Mouse (Mus musculus) kidney, embryonic 15.5 days (tissue): ENCODE data around the gene Dao. TPM values are rescaled to one million over a fixed set of nuclear protein-coding genes. Genes with fewer than 3 reads are reported as not detected.

ENCODE experiments used
- ATAC-seq: fragments of 200-750 bp; cut with Nextera tagmentation; replicated peaks from 2 replicates; pipeline ENCODE4 v1.8.0; 2017; ENCODE audit warnings: moderate TSS enrichment; ENCODE audit not compliant: low FRiP score
- H3K27ac ChIP-seq: fragments of 300-500 bp; sonication (generic); 2 replicates; pipeline ENCODE4 v1.5.1; 2015; ENCODE audit warnings: mild to moderate bottlenecking, inconsistent platforms
- H3K27me3 ChIP-seq: fragments of 300-500 bp; sonication (generic); 2 replicates; pipeline ENCODE4 v1.6.1; 2015; ENCODE audit warnings: inconsistent platforms
- H3K36me3 ChIP-seq: fragments of 300-500 bp; sonication (generic); 2 replicates; pipeline ENCODE4 v1.6.1; 2015; ENCODE audit warnings: inconsistent platforms
- H3K4me1 ChIP-seq: fragments of 300-500 bp; sonication (generic); 2 replicates; pipeline ENCODE4 v1.6.1; 2015; ENCODE audit warnings: inconsistent platforms
- H3K4me2 ChIP-seq: fragments of 300-500 bp; sonication (generic); 2 replicates; pipeline ENCODE4 v1.6.1; 2015; ENCODE audit warnings: moderate library complexity, mild to moderate bottlenecking, inconsistent platforms
- H3K4me3 ChIP-seq: fragments of 300-500 bp; sonication (generic); replicated peaks from 2 replicates; pipeline ENCODE4 v1.5.1; 2015; ENCODE audit warnings: mild to moderate bottlenecking, inconsistent platforms
- H3K9ac ChIP-seq: fragments of 300-500 bp; sonication (generic); 2 replicates; pipeline ENCODE4 v1.6.1; 2015; ENCODE audit warnings: mild to moderate bottlenecking, inconsistent platforms
- H3K9me3 ChIP-seq: fragments of 300-500 bp; sonication (generic); replicated peaks from 2 replicates; pipeline ENCODE4 v1.6.1; 2016; ENCODE audit warnings: inconsistent platforms
- WGBS: fragments of 180-500 bp; shearing (Covaris S2); methylation state at CpG from one replicate; pipeline ENCODE4 v1.1.7; 2015; ENCODE audit warnings: mixed read lengths; 5-methylcytosine and 5-hydroxymethylcytosine counted together
- polyA plus RNA-seq: library from polyadenylated mRNA; unstranded; fragments of >200 nt; fragmentation: Nextera tagmentation; extraction: Ambion mirVana; gene quantifications from 2 replicates; pipeline ENCODE4 v1.2.1, GENCODE M21; 2015

Dao gene
- polyA plus RNA-seq, 1 experiment from 2014 or later, result 14.2 TPM

DNA sequence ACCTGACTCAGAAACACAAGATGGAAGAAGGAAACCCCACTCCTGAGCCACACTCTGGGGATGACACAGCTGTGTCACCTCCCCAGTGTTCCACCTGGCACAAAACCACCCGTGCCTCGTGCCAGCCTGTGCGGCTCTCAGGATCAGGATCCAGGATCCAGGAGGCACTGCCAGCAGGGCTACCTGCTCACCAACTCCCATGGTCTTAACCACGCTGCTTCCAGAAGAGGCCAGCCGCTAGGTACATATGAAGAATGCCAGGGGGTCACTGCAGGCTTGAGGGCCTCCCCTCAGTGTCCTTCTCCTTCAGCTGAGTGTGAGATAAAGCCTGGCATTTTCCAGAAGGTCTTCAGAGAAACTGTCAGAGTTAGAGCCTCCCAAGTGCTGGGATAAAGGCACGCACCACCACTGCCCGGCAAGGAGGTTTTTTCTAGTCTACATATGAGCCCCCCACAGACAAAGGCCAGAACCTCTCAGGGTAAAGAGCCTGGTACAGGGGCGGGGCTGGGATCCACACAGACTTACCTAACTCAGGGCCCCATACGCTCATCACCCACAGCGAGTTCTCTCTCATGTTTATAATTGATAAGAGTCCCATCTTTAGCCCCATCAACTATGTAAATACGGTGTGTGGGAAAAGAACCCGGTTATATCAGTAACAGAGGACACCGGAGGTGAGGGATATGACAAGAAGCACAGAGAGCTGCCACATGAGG is 19.3 kb upstream of the Dao start:
- Histone ChIP-seq H3K9ac (no peak overlapping the region), H3K4me2 (no peak overlapping the region), H3K4me3 (no peak overlapping the region), H3K36me3 (peaks cover 28% of the 10 kb centered on the region), H3K9me3 (no peaks in the 10 kb centered on the region), H3K27ac (no peak overlapping the region), H3K27me3 (no peaks in the 10 kb centered on the region), H3K4me1 (peaks cover 42% of the 10 kb centered on the region)
- peak; percentile 50; the same call in 1 of the 2 replicates for ATAC-seq
- 90% methylated on average over 13 of the region's 13 CpGs for WGBS

DNA sequence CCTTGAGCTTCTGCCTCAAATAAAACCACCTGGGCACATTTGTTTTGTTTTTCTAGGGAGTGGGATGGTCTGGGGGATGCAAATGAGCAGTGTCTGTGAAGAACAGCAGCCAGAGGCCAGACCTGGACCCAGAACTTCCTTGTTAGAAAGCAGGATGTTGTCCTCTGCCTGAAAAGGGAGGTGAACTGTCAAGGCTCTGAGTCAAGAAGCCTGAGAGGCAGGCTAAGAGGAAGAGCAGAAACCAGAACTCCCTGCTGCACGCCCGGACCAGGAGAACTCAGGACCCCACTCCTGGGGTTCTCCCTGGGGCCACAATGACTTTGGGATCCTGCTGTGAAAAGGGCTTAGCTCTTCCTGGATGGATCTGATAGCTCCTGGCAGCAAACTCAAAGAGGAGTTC is 17.8 kb upstream of the Dao start:
- 42% methylated on average over 2 of the region's 2 CpGs for WGBS
- H3K4me2 ChIP-seq, result no peak overlapping the region
- H3K9me3 ChIP-seq, result no peaks in the 10 kb centered on the region
- H3K4me1 ChIP-seq, result peaks cover 55% of the 10 kb centered on the region
- no peak overlapping the region for H3K9ac ChIP-seq
- ATAC-seq, result no peak
- H3K27ac ChIP-seq, result peak overlapping the region; percentile 88
- no peaks in the 10 kb centered on the region for H3K27me3 ChIP-seq
- H3K4me3 ChIP-seq, result no peak overlapping the region
- H3K36me3 ChIP-seq, result peaks cover 31% of the 10 kb centered on the region

DNA sequence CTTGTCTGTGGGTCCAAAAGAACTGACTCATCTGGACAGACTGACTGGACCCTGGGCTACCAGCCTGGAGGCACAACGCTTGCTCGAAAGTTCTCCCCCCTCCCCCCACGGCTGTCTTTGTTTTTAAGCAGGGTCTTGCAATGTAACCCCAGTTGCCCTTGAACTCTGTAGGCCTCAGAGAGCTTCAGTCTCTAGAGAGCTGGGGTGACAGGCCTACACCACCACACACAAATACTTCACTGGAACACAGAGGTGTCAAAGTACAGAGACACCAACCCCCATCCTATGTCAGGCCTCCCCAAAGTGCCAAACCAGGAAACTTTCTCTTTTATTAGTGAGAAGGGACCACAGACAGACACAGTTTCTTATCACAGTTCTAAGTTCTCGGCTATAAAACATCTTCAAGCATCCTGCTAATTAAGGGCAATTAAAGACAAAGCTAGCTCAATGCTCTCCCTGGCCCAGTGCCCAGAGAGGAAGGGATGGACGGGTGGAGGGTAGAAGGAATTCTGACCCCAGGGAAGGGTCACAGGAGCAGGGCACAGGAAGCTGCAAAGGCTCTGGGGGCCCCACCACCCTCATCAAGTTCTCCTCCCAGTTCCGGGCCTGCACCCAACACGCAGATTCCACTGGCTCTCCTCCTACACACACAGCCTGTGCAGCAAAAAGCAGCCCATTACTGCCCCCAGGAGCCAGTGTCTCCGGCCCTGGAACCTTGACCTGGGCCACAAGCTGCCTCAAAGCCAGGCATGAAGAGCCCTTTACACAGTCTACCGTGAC is 17.1 kb upstream of the Dao start:
- 7% methylated on average over 9 of the region's 9 CpGs for WGBS
- Histone ChIP-seq H3K4me1 (peaks cover 62% of the 10 kb centered on the region), H3K27me3 (no peaks in the 10 kb centered on the region), H3K4me3 (no peak overlapping the region), H3K36me3 (peaks cover 31% of the 10 kb centered on the region), H3K27ac (peak overlapping the region; percentile 88), H3K9me3 (no peaks in the 10 kb centered on the region), H3K4me2 (peak overlapping the region; percentile 16; the same call in 1 of the 2 replicates), H3K9ac (no peak overlapping the region)
- peak; percentile 50 for ATAC-seq

DNA sequence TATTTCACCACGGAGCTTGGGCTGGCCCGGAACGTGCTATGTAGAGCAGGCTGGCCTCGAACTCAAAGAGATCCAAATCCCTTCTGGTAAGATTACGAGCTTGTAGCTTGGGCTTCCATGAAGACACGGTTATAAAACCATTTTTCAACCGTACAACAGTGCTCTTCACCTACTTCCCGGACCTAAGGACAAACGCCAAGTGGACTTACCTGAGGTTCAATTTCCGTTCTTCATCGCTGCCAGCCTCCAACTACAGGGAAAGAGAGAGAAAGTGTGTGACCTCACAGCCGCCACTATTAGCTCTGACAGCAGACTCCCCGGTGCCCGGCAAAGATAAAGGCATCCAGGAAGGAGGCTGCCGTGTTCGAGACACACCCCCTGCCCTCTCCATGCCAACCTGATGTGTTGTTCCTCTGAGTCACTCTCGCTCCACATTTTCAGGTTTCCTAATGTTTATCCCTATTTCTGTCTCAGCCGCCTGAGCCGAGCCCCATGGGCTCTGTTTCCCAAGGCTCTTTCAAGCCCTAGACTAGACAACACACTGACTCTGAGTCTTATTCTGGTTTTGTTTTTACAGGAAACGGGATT is 14.0 kb upstream of the Dao start:
- Histone ChIP-seq H3K9me3 (no peaks in the 10 kb centered on the region), H3K9ac (no peak overlapping the region), H3K4me1 (peaks cover 69% of the 10 kb centered on the region), H3K27me3 (no peaks in the 10 kb centered on the region), H3K36me3 (peaks cover 21% of the 10 kb centered on the region), H3K4me2 (no peak overlapping the region), H3K4me3 (no peak overlapping the region), H3K27ac (no peak overlapping the region)
- ATAC-seq, result no peak
- WGBS, result 86% methylated on average over 20 of the region's 20 CpGs

DNA sequence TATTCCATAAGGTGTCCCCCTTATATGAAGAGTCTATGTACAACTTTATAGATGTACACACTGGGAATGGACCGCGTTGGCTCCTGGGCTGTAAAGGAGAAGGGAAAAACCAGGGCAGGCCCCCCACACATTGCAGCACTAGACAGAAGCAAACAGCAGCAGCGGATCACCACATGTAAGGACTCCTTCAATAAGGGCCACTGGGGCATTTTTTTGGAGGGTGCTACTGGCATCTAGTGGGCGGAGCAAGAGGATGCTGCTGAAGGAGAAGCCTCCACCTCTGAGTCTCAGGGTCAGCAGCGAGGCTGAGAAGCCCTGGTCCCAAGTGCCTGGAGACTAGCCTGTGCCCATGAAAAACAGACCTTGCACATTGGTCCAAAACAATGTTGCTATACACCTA is 12.9 kb upstream of the Dao start:
- peaks cover 18% of the 10 kb centered on the region for H3K36me3 ChIP-seq
- no peaks in the 10 kb centered on the region for H3K9me3 ChIP-seq
- H3K4me3 ChIP-seq, result no peak overlapping the region
- no peaks in the 10 kb centered on the region for H3K27me3 ChIP-seq
- H3K9ac ChIP-seq, result no peak overlapping the region
- H3K4me1 ChIP-seq, result peaks cover 60% of the 10 kb centered on the region
- H3K4me2 ChIP-seq, result no peak overlapping the region
- 90% methylated on average over 5 of the region's 5 CpGs for WGBS
- ATAC-seq, result no peak
- H3K27ac ChIP-seq, result no peak overlapping the region

DNA sequence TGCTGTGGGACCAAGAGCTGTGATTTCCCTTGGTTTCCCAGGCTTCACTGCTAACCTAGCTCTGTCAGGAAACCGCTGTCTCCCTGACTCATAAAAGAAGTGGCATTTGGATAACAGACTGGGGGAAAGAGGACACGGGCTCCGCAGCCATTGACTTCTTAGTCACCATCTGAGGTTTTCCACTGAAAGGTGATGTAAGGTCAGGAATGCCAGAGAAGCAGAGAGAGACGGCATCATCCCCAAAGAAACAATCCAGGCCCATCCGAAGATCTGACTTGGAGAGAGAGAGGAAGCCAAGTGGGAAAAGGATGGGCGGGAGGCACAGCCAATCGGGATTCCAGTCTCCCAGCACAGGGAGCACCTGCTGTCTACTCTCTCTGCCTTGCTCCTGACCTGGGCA is 12.4 kb upstream of the Dao start:
- Histone ChIP-seq H3K27me3 (no peaks in the 10 kb centered on the region), H3K9ac (no peak overlapping the region), H3K36me3 (peaks cover 18% of the 10 kb centered on the region), H3K27ac (no peak overlapping the region), H3K4me3 (no peak overlapping the region), H3K9me3 (no peaks in the 10 kb centered on the region), H3K4me1 (peaks cover 55% of the 10 kb centered on the region), H3K4me2 (0 out of 2 replicates have a peak overlapping the region, but pooled peaks have one; percentile 10)
- WGBS, result 63% methylated on average over 7 of the region's 7 CpGs
- no peak for ATAC-seq

DNA sequence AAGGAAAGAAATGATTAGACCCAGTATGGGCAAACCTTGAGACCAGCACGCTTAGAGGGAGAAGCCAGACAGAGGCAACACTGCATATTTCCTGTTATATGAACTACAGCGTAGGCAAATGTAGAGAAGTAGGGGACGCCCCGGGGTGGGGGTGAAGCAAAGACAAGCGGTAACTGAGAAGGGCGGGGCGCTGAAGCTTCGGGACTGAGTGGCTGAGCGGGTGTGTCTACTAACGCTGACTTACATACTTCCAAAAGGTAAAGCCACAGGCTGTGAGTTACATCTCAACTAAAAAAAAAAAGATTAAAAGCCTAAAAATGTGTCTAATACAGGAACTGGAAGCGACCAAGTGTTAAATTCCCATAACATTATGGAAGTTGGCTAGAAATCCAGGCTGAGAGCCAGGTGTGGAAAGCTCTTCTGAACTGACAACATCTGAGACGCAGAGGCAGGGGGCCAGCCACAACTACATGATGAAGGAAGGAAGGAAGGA is 11.1 kb upstream of the Dao start:
- H3K27ac ChIP-seq, result peak overlapping the region; percentile 92
- ATAC-seq, result no peak
- no peaks in the 10 kb centered on the region for H3K27me3 ChIP-seq
- peak overlapping the region; percentile 81 for H3K9ac ChIP-seq
- H3K9me3 ChIP-seq, result no peaks in the 10 kb centered on the region
- peak overlapping the region; percentile 88 for H3K4me3 ChIP-seq
- peak overlapping the region; percentile 77 for H3K4me2 ChIP-seq
- peaks cover 17% of the 10 kb centered on the region for H3K36me3 ChIP-seq
- peaks cover 47% of the 10 kb centered on the region for H3K4me1 ChIP-seq
- WGBS, result 10% methylated on average over 12 of the region's 12 CpGs

DNA sequence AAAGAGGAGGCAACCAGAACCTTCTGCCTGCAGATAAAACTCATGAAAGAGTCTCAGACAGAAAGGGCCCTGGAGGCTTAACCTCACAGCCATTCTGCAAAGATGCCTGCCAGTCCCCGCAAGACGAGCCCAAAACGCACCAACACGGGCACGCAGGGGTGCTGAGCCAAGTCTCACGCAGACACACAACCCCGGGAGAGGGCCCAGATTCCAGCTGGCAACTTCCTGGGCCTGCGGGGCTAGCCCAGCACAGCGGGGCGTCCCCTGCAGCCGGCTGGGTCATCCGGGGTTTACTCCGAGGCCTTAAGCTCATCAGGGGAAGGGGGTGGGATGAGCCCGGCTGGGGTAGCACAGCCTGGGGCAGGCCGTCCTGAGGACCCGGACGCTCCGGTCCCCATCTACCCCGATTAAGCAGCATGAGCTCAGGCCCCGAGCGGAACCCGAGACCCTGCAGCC is 10.4 kb upstream of the Dao start:
- Histone ChIP-seq H3K9ac (peak overlapping the region; percentile 81), H3K4me3 (peak overlapping the region; percentile 88), H3K4me1 (peaks cover 44% of the 10 kb centered on the region), H3K27me3 (no peaks in the 10 kb centered on the region), H3K9me3 (no peaks in the 10 kb centered on the region), H3K36me3 (peaks cover 11% of the 10 kb centered on the region), H3K27ac (peak overlapping the region; percentile 92), H3K4me2 (peak overlapping the region; percentile 77)
- peak; percentile 77 for ATAC-seq
- WGBS, result under 1% methylated on average over 22 of the region's 22 CpGs

DNA sequence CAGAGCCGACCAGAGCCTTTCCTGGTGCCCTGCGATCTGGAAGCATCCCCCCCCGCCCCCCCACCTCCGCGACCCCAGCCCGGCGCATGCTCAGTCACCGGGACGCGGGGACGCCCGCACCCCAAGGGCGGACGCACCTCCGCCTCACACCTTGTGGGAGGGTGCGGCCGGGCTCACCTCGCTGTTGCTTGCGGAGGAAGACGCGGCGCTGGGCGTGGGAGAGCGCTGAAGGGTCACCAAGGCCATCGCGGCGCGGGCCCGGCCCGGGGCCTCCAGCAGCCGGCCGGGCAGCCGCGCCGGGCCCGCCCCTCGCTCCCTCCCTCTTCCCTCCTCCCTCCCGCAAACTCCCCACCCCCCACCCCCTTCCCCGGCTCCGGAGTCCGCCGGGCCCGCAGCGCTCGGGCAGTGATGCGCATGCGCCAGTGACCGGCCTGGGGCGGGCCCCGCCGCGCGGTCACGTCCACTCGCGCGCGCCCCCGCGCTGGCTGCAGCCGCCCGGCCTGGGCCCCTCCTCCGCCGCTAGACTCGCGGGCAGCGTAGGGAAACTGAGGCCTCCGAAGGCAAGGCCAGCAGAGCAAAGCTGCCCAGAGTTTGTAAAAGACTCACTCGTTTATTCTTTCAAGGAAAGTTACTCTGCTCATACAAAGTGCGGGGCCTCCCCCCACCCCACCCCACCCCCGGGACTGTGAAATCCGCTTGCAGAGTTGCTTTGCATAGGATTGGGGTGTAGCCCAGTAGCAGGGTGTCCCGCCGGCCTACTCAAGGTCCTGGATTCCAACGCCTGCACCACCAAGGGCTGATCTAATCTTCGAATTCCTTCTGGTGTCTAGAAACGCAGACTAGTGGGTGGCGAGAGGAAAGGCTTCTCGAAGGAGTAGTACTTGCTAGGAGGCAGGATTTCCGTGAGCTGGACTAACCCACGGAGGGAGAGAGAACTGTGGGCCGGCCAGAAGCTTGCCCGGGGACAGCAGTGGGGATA is 9.7 kb upstream of the Dao start, which contains the start of gene Ssh1:
Gene Ssh1 (minus strand): TSS at position 408 of the 979 bp plus-strand sequence.
- ATAC-seq, result peak; percentile 87
- Histone ChIP-seq H3K27me3 (no peaks in the 10 kb centered on the region), H3K27ac (peak within 1 kb of the TSS; percentile 92), H3K4me2 (peak within 1 kb of the TSS; percentile 77), H3K4me3 (peak within 1 kb of the TSS; percentile 88), H3K36me3 (peaks cover 6% of the 10 kb centered on the region), H3K4me1 (peaks cover 44% of the 10 kb centered on the region), H3K9me3 (no peaks in the 10 kb centered on the region), H3K9ac (peak within 1 kb of the TSS; percentile 81)
- 1% methylated on average over 64 of the region's 83 CpGs for whole genome bisulfite sequencing

DNA sequence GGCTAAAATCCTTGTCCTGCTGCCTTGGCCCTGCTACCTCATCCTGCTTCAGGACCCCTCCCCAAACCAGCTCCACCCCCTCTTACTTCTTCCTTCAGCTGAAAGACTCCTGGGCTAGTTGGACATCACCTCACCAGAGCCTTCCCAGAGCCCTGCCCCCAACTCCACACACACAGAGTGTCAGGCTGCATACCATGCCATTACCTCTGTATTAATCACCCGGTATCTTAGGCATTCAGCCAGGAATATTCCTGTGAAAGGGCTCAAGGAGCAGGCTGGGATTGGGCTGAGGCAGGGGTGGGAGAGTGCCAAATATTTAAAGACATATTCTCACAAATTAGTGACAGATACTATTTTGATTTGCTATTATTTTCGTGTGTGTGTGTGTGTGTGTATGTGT is 7.0 kb upstream of the Dao start:
- H3K4me3 ChIP-seq, result no peak overlapping the region
- ATAC-seq, result no peak
- H3K36me3 ChIP-seq, result no peaks in the 10 kb centered on the region
- 45% methylated on average over 2 of the region's 2 CpGs for WGBS
- no peak overlapping the region for H3K4me2 ChIP-seq
- no peaks in the 10 kb centered on the region for H3K27me3 ChIP-seq
- H3K27ac ChIP-seq, result no peak overlapping the region
- no peaks in the 10 kb centered on the region for H3K9me3 ChIP-seq
- peaks cover 24% of the 10 kb centered on the region for H3K4me1 ChIP-seq
- no peak overlapping the region for H3K9ac ChIP-seq

DNA sequence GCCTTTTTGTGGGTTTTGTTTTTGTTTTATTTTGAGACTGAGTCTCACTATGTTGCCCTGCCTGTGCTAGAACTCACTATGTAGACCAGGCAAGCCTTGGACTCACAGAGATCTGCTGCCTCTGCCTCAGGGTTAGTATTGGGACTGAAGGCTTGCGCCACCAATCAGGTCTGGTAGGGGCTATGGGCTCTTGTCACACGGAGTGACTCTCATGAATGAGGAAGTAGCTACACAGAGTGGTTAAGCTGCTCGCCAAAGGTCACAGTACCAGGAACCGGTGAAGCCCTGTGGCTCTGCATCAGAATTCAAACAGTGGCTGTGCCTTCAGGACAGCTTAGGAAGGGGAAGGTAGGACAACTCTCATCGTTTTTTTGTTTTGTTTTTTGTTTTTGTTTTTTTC is 4.1 kb upstream of the Dao start:
- no peaks in the 10 kb centered on the region for H3K36me3 ChIP-seq
- no peaks in the 10 kb centered on the region for H3K27me3 ChIP-seq
- H3K9me3 ChIP-seq, result no peaks in the 10 kb centered on the region
- H3K27ac ChIP-seq, result no peak overlapping the region
- H3K4me1 ChIP-seq, result peaks cover 15% of the 10 kb centered on the region
- H3K4me3 ChIP-seq, result no peak overlapping the region
- WGBS, result 50% methylated on average over 5 of the region's 5 CpGs
- H3K9ac ChIP-seq, result no peak overlapping the region
- no peak overlapping the region for H3K4me2 ChIP-seq
- no peak; the same call in 1 of the 2 replicates for ATAC-seq
